ENCODE assay signal across 21 mouse cellular contexts in the genomic region with DNA sequence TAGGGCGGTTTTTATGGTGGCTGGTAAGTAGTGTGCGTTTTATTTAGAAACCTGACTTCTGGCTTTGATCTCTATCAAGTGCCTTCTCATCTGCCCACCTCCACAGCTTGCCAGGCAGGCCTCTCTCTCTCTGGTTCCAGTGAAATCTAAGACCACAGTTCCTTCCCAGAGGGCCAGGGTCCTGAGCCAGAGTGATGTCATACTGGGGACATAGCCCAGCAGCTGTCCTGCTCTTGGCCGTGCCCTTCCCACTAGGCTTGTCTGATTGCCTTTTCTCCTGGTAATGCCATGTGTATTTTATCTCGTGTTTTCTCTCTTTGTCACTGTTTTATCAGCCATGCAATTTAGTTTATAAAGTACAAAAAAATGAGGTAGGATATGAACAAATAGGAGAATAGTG. TPM values are rescaled to one million over a fixed set of nuclear protein-coding genes. Genes with fewer than 3 reads are reported as not detected.
DNase-seq lines count a peak whose midpoint lies in the region; ATAC-seq lines count a peak whose summit lies in the region.
"Had no signal": no experiment of that assay in that cellular context is flagged by ENCODE, and none has a peak within 500 bp of the region (broad histone marks: within the 10 kb centered on the region; RNA-seq: fewer than 3 reads in every experiment).

No protein-coding gene starts in this region.

- peak; percentile 61 for ATAC-seq in limb, embryonic 13.5 days (ENCODE audit: low FRiP score, low read depth)
- ATAC-seq: forebrain, embryonic 14.5 days; intestine, embryonic 15.5 days had no signal

- peaks cover 11% of the 10 kb centered on the region; the same call in 1 of the 2 replicates for H3K4me1 ChIP-seq in limb, embryonic 13.5 days
- peaks cover 18% of the 10 kb centered on the region for H3K4me1 ChIP-seq in limb, embryonic 10.5 days
- H3K4me1 ChIP-seq: liver, embryonic 13.5 days; lung, embryonic 15.5 days had no signal

- H3K9ac ChIP-seq in limb, embryonic 13.5 days = no peak overlapping the region
- H3K9ac ChIP-seq: hindbrain, embryonic 14.5 days; intestine, embryonic 15.5 days; liver, embryonic 13.5 days; lung, embryonic 15.5 days had no signal

- intact Hi-C loops in heart, postnatal 25 days (cut with DNase I) = no loop called here
- intact Hi-C loops in gastrocnemius, postnatal 14 days (cut with DNase I; ENCODE audit: low total_unique reads) = no loop called here

- H3K4me3 ChIP-seq in limb, embryonic 13.5 days = no peak overlapping the region
- H3K4me3 ChIP-seq in limb, embryonic 10.5 days = no peak overlapping the region
- H3K4me3 ChIP-seq: heart, adult 2 months; intestine, embryonic 15.5 days; liver, embryonic 13.5 days; lung, embryonic 15.5 days had no signal

- peak; percentile 12 for DNase-seq in heart, postnatal 25 days (ENCODE audit: low spot score)
- DNase-seq in heart, adult 11 months = no peak
- no peak for DNase-seq in limb, embryonic 10.5 days (ENCODE audit: low spot score)
- peak; percentile 86 for DNase-seq in gastrocnemius, postnatal 14 days
- no peak for DNase-seq in right cerebral cortex, adult 2 months (ENCODE audit: low spot score in 2 of 2)
- DNase-seq in urinary bladder, adult 2 months (ENCODE audit: low spot score) = no peak
- DNase-seq: adrenal gland, adult 8-10 months; cerebellum, adult 9-11 months; kidney, postnatal 36 days; liver, embryonic 13.5 days; lung, postnatal 4 days; retina, postnatal 1 day; right cerebral cortex, postnatal 4 days; thymus, postnatal 14 days had no signal

- no peaks in the 10 kb centered on the region for H3K9me3 ChIP-seq in limb, embryonic 13.5 days
- H3K9me3 ChIP-seq in limb, embryonic 10.5 days (replicated peaks) = no peaks in the 10 kb centered on the region
- H3K9me3 ChIP-seq: intestine, embryonic 15.5 days; liver, embryonic 13.5 days; lung, embryonic 15.5 days had no signal

- H3K27me3 ChIP-seq in limb, embryonic 13.5 days = no peaks in the 10 kb centered on the region
- no peaks in the 10 kb centered on the region for H3K27me3 ChIP-seq in limb, embryonic 10.5 days (ENCODE audit: low read depth, poor library complexity, severe bottlenecking)
- H3K27me3 ChIP-seq: intestine, embryonic 15.5 days; liver, embryonic 13.5 days; lung, embryonic 15.5 days had no signal

- no peak overlapping the region for H3K4me2 ChIP-seq in limb, embryonic 13.5 days (replicated peaks)
- H3K4me2 ChIP-seq: hindbrain, embryonic 14.5 days; intestine, embryonic 15.5 days; liver, embryonic 13.5 days; lung, embryonic 15.5 days had no signal

- WGBS in limb, embryonic 13.5 days = 53% methylated on average over 4 of the region's 4 CpGs
- 74% methylated on average over 4 of the region's 4 CpGs for WGBS in limb, embryonic 10.5 days

- H3K36me3 ChIP-seq in limb, embryonic 13.5 days = no peaks in the 10 kb centered on the region
- H3K36me3 ChIP-seq in limb, embryonic 10.5 days = no peaks in the 10 kb centered on the region
- H3K36me3 ChIP-seq: intestine, embryonic 15.5 days; liver, embryonic 13.5 days; lung, embryonic 15.5 days had no signal

- no peak overlapping the region for H3K27ac ChIP-seq in limb, embryonic 13.5 days
- no peak overlapping the region for H3K27ac ChIP-seq in limb, embryonic 10.5 days
- H3K27ac ChIP-seq: heart, adult 2 months; hindbrain, embryonic 14.5 days; intestine, embryonic 15.5 days; liver, embryonic 13.5 days; lung, embryonic 15.5 days; stomach, postnatal 0 days had no signal

RNA-seq across cellular contexts. Expression of a gene that starts 40.3 kb away (rescaled TPM):
- total RNA-seq in heart, postnatal 25 days (2021) = 1 to 10 TPM; 3.1 to 3.4 TPM
- polyA plus RNA-seq in limb, embryonic 13.5 days (2015; fragmentation: Nextera tagmentation; extraction: Ambion mirVana) = 1.8 and 2.3 TPM in 2 replicates
- polyA plus RNA-seq in limb, embryonic 10.5 days (2016; fragmentation: Nextera tagmentation; extraction: Ambion mirVana) = 1.1 and 1.6 TPM in 2 replicates
- 1 to 10 TPM; 2.6 to 4.3 TPM for total RNA-seq in gastrocnemius, postnatal 14 days (2021)
- 38.1 and 38.6 TPM in 2 replicates for polyA plus RNA-seq in urinary bladder, adult 2 months (2012; rRNA removed)

Comparison
In these comparisons a context has a peak if more than half of its experiments do, and no peak if none do; other contexts are left out.
1. DNase-seq: peak in heart, postnatal 25 days (single experiment) and gastrocnemius, postnatal 14 days (single experiment); none in heart, adult 11 months (single experiment), limb, embryonic 10.5 days (single experiment), right cerebral cortex, adult 2 months (0 of 2) and urinary bladder, adult 2 months (single experiment).
2. RNA of a gene that starts 40.3 kb away (polyA plus RNA-seq): 38.1 to 38.6 TPM in urinary bladder, adult 2 months; 1.8 to 2.3 TPM in limb, embryonic 13.5 days and 1.1 to 1.6 TPM in limb, embryonic 10.5 days; every median in the first group is over 10 times any median in the second.